Mouse (Mus musculus) embryo, embryonic 9.5 days (tissue): ENCODE measurements around the gene A2ml1.
"Not testable (repeated sequence)": the region's sequence is repeated elsewhere in the genome, so short reads cannot be mapped to it uniquely, and the experiment has no call there.

Experiments
- DNase-seq: peaks from one replicate; pipeline ENCODE4 v3.0.0-alpha.2; 2017; ENCODE audit errors: extremely low spot score

Gene A2ml1

DNA sequence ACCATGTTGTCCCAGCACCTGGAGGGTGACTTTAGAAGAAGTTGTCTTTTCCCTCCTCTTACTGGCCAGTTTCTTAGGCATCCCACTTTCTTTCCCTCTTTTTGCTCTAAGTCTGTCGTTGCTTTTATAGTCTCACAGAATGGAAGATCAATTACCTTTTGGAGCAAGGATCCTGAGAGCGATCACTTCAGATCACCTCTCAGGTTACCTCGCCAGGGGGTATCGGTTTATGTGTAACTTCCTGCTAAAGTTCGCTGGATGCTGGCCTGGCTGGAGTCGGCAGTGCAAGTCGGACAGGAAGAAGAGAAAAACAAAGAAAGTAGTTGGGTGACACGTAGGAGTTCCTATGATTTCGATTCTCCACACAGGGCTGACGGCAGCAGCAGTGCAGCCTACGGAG lies at the start of gene A2ml1:
Gene A2ml1 (minus strand): TSS at position 101 of the 400 bp plus-strand sequence.
- DNase-seq: no peak

DNA sequence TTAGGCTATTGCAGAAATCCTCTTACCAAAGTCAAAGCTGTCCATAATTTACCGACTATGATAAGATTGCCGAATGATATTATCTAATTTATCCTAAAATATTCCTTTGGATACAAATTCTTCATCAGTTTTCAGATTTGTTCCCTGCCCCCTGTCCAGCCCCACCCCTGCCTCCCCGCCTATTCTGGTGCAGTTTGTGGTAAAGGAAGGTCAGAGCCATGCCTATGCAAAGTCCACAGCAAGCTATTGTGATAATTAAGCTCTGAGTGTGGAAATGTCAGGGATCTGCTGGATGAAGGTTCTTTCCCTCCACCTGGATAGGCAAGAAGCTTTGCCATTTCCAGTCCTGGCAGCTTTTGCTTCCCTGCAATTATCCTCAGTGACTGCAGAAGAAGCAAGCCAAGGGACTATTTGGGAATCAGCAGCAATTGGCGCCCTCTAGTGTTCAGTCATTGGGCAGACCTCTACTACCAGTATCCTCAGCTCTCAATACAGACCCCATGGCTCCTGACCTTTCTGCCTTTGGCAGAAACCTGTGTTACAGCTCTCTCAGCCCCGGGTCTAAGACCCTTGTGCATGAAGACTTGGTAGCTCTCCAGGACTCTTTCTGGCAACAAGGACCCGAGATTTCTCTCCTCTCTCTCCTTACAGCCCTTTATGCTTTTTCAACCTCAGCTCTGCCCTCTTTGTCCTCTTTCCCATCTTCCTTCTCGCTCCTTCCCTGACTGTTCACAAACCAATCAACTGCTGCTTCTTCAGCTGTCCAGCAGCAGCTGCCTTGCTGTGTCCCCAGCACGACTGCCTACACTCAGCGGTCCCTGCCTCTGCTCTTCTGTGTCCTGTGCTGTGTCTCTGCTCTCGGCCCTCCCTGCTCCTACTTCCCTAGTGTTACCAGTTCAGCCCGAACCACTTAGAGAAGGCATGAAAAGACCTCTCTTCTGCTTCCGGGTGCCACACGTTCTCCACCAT lies 48.6 kb upstream of the A2ml1 start:
- DNase-seq: peak; percentile 67

DNA sequence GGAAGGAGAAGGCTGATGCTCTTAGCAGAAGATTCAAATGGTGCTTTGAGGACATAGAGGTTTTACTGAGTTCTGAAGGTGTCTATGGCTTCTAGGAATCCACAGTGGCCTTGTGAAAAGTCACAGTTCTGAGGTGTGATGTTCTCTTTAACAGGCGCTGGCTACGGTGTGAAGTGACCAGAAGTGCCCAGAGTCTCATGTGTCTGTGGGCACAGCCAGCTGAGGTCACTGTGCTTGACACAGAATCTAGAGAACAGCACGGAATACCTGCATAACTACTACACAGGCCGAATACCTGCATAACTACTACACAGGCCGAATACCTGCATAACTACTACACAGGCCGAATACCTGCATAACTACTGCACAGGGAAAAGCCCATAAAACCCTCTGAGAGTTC lies 43.8 kb upstream of the A2ml1 start:
- DNase-seq: not testable (repeated sequence)

DNA sequence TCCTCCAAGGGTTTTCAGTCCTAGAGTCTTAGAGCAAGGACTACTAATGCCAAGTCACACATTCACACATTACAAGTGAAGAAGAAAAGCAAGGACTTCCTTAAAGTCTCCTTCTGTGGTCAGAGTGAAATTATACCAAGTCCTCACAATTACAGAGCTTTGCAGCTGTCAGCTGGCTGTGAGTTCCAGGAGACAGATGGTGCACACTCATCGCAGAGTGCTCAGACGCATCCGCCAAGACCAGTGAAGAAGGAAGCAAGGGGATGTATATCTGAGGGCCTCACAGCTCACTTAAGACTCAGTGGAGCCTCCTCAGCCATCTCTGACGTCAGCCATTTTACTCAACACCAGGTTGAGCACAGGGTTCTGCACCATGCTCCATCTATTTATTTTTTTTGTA lies 43.0 kb upstream of the A2ml1 start:
- DNase-seq: no peak

DNA sequence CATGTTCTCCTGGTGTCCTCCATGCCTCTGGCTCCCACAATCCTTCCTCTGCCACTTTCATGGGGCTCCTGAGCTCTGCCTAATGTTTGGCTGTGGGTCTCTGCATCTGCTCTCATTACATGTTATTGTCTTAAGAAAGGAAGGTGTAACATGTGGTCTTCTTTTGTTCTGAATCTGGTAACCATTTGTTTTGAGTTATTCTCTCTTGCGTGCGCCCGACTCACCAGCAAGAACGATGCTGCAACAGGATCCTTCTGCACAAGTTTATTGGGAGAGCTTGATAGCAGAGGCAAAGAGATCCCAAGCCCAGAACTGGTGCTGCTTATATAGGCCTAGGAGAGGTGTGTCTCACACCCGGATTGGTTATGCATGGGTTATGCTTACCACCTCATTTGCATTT lies 42.0 kb upstream of the A2ml1 start, which contains the start of gene Klrb1a:
Gene Klrb1a (minus strand): TSS at position 101 of the 400 bp plus-strand sequence.
- DNase-seq: not testable (repeated sequence)

DNA sequence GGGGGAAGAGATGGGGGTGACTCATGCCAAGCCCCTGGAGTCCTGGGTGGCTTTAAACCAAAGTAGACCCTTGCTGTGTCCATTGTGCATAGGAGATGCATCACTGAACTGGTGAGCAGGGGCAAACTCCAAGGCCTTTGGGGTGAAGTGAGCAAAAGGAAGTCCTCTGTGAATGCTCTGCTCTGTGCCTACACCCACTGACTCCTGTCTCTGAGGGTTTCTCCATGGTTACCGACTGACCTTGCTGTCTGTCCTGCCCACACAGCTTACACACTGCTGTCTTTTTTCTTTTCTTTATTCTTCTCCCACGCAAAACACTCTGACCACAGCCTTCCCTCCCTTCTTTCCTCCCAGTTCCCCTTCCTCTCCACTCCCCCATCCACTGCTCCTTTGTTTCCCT lies 41.3 kb upstream of the A2ml1 start:
- no peak for DNase-seq

DNA sequence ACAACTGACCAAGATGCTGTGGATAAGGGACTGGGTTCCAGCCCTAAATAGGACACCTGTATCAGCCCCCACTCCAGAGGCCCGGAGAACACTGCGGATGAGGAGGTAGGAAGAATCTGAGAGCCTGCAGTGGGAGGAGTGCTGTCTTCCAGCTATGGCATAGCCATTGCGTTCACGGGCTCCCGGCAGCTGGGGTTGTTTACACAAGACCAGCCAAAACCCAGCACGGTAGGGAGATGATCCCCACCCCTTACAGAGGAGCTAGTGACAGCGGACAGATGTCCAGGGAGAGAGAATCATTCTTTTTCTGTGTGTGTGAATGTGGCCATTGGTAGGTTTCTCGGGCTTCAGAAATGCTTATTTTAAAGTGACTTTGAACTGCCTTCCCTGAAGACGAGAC lies 24.9 kb upstream of the A2ml1 start:
- DNase-seq: no peak

DNA sequence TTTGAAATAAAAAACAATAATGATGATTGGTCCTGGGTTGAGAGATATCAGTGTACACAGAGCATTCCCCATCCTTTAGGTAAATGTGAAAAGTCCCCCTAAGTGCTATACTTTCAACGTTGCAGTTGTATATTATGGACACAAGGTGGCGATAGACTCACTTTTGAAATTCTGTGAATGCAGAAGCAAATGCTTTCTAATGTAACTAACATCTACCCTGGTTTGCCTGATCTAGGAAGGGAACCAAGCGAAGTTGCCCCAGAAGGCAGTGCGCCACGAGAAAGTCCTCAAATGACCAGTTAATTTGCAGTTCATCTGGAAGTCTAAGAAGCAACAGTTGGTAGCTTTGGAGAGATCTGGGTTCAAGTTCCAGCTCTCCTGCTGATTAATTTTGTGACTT lies 23.1 kb upstream of the A2ml1 start:
- no peak for DNase-seq

DNA sequence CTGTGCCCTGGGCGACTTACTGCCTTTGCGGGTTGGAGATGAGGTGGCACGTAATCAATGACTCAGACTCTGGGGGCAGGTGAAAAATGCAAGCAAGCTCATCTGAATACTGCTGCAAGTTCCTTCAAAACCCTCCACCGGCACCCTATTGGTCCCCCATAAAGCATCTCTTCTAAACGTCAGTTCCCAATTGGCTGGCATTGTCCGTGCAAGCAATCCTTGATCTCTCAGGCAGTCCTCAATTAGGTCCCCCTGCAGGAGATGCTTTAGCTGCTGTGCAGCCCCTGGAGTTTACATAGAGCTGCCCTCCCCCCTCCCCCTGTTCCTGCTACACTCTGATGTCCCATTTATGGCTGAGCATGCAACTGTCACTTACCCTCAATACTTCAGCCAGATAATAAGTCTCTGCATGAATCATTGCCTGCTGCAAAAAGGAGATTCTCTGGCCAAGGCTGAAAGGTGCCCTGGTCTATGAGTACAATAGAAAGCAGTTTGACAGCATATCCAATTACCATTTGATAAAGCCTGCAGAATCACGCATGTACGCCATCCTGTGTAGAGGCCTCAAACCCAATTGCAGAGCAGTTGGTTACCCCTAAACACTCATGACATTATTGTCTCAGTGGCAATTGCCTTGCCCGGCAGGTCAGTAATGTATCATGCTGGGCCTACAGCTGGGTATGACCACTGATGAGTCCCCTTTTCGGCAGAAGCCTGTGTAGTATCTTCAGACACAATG lies 21.2 kb upstream of the A2ml1 start:
- DNase-seq: no peak

DNA sequence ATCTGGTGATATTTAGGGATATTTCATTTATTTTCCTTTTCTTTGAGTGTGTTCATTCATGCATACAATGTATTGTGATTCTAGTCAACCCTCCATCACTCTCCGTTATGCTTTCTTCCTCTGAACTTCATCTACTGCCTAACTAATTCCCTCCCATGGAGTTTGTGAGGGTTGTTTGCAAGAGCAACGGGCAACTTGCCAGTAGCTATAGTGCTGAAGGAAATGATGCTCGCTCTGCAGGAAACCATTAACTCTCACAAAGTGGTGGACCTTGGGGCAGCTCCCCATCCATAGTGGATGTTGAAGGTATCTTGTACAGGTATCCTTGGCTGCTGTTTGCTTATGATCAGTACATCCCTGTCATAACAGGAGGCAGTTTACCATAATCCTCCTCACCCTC lies 20.6 kb upstream of the A2ml1 start:
- DNase-seq: no peak

DNA sequence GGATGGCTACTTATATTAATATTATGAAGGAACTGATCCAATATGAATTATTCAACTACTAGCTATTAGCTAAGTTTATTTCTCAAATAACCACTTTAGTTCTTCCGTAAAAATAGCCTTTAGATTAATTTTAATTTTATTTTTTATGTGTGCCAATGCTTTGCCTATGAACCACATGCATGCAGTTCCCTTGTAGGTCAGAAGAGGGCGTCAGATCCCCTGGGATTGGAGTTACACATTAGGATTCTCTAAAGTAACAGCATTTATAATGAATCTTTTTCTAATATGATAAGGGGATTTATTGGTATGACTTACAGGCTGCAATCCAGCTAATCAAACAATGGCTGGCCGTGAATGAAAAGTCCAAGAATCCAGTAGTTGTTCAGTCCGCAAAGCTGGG lies 18.1 kb upstream of the A2ml1 start:
- DNase-seq: no peak

DNA sequence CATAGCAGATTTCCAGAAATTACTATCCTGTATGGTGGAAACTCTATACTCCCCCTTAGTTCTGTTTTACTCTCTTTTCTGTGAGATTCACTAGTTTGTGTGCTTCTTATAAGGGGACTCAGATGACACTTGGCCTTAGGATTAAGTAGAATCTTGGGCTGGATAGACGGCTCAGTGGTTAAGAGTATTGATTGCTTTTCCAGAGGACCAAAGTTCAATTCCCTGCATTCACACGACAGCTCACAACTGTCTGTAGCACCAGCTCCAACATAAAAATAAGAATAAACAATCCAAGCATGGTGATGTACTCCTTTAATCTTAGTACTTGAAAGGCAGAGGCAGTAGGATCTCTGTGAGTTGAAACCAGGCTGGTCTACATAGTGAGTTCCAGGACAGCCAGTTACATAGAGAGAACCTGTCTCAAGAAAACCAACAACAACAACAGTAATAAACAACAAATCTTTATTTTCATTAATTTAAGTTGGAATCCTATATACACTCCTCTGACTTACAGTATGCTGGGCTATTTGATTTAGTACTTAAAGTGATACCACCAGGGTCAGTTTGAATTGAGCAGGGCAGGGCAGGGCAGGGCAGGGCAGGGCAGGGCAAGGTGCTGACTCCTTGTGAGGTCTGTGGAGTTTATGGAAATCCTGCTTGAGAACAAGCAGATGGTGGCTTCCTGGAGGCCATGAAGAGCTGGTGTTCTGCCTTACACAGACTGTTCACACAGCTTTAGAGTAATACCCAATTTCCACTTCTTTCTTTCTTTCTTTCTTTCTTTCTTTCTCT lies 17.0 kb upstream of the A2ml1 start:
- no peak for DNase-seq

DNA sequence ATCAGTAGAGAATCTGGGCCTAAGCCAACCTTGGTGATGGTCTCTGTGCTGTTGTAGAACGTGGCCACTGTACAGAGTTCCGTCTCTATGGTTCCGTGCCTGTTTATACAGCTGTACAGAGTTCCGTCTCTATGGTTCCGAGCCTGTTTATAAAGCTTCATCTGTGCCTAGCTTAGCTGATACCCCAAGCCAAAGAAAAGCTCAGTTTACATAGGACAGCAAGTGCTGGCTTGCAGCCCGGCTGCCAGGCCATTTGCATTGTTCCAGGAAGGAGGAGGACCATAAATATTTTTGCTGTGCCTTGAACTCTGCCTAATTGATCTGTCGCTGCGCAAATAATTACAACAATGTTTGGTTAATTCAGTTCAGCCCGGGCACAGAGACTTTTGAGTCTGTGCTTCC lies 15.7 kb upstream of the A2ml1 start:
- peak; percentile 43 for DNase-seq

DNA sequence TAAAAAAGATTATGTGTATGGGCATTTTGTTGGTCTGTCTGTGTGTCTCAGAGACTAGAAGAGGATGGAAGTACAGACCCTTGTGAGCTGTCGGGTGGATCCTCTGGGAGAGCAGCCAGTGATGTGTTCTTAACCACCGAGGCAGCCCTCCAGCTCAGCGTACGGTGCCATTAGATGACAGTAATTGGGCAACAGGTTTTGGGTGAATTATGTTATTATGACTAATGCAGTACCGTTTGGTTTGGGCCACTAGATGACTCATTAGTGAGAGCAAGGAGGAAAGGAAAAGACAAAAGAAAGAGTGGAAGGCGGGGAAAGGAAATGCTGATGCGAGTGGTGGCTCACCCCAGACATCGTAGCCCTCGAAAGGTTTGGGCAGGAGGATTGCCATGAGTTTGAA lies 13.2 kb upstream of the A2ml1 start:
- no peak for DNase-seq

DNA sequence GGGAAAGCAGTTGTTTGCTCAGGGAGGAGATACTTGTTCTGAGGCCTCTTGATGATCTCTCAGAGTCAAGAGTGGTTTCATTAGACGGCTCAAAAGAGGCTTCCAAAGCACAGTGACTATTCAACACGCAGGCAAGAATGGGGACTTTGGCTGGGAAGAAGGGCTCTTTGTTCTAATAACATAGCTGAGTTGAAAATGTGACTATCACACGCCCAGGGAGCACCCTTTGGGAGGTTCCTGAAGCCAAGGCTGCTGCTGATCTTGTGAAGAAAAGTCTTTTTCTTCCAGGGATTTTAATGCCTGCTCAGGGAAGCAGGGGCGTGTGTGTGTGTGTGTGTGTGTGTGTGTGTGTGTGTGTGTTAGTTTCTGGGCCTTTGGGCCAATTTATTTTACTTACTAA lies 8.0 kb upstream of the A2ml1 start:
- no peak for DNase-seq

DNA sequence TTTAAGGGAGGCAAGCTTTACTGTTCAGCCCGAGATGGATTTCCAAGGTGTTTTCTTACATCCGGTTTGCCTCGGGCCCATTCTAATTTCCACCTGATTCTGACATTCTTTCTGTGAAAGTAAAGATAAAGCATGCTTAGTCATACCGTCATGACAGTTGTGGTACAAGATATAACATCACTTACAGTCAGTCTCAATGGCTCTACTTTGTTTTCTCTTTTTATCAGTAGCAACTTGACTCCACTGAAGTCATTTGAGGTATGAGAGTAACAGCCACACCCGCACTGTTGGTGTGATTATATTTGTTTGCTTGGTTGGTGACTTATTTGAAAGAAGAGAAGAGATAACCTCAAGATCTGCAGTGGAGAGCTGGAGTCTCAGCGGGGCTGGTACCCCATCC lies 6.2 kb upstream of the A2ml1 start:
- no peak for DNase-seq

DNA sequence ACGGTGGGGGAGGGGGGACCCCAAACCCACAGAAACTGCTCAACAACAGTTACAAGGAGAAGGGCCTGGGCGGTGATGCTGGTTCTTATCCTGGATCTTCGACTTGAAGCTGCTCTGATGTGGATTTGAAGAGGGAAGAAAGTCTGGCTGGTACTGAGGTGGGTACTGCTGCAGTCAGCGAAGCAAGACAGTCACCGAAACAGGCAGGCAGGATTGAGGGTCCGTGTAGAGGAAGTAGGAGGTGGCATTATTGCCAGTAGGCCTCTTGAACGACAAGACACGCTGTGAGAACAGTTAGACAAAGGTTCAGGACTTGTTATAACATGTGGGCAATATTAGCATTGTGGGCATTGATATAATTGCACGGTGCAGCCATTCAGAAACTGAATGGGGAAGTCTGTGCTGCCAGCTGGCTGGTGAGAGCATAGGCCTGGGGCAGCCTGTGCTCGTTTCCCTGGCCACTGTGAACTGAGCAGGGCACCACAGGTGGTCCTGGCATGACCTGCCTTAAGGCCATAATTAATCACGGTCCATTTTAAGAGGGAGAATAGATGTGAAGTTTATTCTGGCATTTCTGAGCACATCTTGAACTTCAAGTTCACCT lies 4.3 kb upstream of the A2ml1 start:
- DNase-seq: no peak

DNA sequence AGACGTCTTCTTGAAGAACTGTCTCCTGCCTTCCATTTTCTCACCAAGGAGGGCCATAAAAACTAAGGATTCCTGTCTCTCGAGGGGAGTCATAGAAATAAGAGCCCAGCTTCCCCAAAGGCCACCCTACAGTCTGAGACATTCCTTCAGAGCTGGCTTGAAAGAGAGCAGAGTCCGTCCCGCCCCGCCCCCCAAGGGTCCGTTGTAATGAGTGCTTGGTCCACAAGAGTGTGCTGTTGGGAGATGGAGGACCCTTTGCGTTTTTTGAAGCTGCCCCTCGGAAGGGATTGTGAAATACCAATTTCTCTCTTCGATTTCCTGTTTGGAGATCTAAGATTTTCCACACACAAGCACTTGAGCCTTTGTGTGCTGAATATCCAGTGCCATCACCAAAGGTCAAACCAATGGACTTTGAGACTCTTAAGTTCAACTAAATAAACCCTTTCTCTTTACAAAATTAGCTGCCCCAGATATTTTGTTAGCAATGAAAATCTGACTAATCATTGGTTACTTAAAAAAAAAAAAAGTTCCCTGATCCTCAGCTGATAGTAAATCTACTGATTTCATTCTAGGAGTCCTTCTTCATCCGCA lies 2.8 kb upstream of the A2ml1 start:
- peak; percentile 70 for DNase-seq

DNA sequence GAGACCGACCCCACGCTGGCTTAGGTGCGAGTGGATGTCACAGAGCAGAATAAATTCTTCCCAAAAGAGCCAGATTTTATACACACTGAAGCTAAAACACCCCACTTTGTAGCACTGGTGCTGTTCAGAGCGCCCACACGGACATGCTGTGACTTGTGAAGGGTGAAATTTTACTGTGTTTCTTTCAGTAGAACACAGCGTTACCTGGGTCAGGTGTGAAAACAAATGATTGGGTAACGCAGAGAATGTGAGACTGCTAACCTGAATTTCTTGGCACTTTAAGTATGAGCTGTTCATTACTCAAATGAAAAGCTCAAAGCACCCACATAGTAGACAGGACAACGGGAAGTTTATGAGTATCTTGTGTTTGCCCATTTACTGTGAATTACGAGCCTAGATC lies 4.1 kb downstream of the A2ml1 start:
- no peak for DNase-seq

DNA sequence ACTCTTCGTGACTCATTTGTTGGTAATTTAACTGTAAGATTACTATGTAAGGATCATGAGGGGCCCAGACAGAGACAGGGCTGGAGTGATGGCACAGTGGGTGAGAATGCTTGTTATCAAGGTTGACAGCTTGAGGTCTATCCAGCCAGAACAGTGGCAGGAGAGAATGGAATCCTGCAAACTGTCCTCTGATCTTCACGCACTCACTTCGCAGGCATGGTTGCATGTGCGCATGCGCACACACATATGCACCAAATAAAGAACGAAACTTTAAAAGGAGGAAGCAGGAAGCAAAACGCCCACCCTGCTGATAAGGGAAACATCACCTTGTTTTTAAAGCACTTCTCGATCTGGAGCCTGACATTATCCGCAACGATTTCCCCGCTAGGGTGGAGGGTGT lies 14.8 kb downstream of the A2ml1 start:
- DNase-seq: no peak

DNA sequence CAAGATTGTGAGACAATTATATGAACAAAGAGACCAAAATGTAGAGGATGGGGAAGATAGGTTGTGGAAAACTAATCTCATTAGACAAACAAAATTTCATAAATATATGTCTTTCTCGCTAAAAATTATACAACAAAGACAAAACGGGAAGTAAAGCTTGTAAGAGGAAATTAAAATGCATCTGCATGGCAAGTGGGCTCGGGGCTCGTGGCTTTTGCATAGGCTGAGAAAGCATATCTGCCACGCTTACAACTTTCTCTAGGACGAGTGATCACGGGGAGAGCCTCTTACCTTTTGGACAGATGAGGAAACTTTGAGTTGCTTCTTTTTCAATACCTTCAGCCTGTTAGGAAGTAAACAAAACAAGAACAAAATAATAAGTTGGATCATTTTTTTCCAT lies 27.4 kb downstream of the A2ml1 start:
- no peak for DNase-seq
